Mouse (Mus musculus) right cerebral cortex, postnatal 36 days (tissue): ENCODE measurements around the gene Enox1.

Experiments used
- DNase-seq, 2 experiments: peaks; one replicate each; pipeline ENCODE4 v3.0.0; 2022; ENCODE audit warnings: low spot score in 2 of 2, mixed read lengths in 1 of 2

Gene Enox1

GRCm38 (mm10) chr14:77370521-77370920 lies 214.0 kb downstream of the Enox1 start:
- no peak for DNase-seq

DNA sequence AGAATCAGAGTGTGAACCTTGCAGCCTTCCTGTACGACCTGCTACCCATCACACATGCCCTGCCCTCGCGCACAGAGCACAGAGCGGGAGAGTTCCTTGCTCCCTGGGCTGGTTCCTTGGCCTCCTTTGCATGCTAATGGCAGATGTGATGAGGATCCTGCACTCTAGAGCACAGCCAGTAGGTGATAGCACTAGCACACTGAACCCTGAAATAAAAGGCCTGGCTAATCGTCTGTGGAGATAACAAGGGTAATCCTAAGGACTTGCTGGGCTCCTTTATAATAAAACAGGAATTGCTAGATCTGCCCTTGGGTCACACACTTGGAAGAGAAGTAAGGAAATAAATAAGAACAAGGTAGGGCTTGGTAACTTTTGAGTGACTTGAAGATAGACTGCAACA lies 215.4 kb downstream of the Enox1 start:
- DNase-seq, result no peak

DNA sequence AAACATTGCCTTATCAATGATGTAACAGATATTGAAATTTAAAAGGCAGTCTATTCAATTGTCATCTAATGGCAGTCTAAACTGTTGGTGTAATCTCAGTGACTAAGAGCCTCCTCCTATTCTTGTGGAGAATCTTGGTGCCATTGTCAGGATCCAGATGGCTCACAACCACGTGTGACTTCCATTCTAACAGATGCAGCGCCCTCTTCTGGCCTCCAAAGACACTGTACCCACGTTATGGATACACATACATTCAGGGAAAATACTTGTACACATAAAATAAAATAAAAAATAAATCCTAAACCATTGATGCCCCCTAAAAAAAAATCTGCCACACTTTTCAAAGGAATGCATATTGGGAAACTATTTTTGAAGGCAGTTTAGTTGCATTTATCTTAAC lies 216.6 kb downstream of the Enox1 start:
- no peak for DNase-seq

GRCm38 (mm10) chr14:77375054-77375453 lies 218.5 kb downstream of the Enox1 start:
- DNase-seq, result no peak

DNA sequence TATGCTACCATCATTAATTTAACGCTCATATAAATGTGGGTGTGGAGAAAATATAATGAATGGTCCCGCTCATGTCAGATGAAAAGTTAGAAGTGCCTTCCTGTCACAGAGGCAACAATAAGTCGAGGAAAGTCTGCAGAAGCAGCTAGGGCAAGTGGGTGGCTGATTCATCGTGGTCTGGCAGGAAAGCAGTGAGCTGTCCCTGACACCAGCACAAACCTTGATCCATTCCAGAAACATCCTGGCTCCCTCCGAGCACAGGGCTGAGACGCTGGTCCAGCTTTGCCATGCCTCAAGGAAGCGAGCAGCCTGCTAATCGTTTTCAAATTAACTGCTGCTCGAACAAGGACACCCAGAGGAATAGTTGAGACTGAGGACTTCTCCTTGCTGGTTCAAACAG lies 219.1 kb downstream of the Enox1 start:
- no peak for DNase-seq

DNA sequence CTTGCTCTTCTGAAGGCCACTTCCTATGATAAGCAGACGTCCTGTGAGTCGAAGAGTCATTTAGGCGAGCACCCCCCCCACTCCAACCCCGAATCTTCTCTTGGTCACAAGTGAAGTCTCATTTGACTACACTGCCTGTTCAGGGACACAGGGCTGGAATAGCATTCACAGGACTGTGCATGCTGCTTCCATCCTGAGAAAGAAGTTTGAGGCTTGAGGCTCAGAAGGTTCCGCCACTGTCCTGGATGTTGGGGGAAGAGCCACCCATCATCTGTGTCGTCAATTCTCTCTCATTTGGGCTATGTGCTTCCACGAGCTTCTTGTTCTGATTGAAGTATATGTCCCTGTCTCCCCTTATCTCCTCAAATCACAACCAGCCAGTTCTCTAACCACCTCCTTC lies 220.2 kb downstream of the Enox1 start:
- no peak for DNase-seq

- DNase-seq, result no peak
Measured at GRCm38 (mm10) chr14:77377439-77377838, 220.9 kb downstream of the Enox1 start.

- no peak for DNase-seq
Measured at GRCm38 (mm10) chr14:77377873-77378272, 221.3 kb downstream of the Enox1 start.

DNA sequence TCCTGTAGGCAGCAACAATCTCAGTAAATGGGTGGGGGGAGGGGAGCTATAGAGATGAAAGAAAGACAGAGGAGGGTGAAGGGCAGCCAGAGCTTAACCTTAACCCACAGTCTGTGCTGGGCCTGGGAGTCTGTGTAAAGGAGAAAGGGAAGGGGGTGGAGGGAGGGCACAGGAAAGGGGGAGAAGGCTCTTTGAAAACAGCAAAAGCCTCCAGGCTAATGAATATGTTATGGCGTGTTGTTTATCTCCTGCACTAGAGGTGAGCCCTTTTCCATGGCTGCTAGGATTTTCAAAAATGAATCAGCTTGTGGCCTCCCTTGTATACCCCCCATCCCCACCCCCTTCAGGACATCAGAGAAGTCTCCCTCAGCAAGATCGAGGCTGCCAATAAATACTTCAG lies 225.0 kb downstream of the Enox1 start:
- DNase-seq, result no peak

DNA sequence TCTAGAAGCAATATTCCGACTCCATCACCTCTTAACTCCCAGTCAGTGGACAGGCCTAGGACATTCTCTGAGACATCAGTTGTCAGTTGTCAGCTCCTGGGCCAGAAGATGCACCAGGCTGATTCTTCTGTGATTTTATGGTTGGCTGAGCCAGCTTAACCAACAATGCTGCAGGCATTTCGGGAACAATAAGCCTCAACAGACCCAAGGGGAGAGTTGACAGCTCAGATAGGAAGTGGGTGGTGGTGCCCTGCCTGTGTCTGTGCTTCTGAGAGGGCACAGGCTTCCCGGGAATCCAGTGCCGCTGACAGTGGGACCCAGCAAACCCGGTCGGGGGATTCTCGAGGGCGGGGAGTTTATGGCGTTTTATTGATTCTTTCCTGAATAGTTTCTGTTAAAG lies 229.1 kb downstream of the Enox1 start:
- no peak for DNase-seq

GRCm38 (mm10) chr14:77387877-77388276 lies 231.3 kb downstream of the Enox1 start:
- no peak for DNase-seq

DNA sequence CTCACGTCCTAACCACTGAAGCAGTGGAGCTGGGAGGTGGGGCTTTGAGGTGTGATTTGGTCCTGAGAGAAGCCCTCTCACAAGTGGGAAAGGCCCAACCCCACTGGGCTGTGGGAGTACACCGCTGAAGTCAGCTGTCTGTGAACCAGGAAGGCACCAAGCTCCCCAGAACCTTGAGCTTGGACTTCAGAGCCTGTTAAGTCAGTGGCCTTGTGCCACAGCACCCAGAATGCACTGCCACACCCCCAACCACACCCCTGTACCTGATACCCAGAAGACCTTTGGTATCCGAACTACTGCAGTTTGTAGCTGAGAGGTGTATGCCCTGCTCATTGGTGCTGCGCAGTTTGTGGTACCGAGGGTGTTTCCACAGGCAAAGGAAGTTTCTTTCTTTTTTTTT lies 232.7 kb downstream of the Enox1 start:
- DNase-seq, result no peak

GRCm38 (mm10) chr14:77392476-77392875 lies 235.9 kb downstream of the Enox1 start:
- DNase-seq, result no peak

DNA sequence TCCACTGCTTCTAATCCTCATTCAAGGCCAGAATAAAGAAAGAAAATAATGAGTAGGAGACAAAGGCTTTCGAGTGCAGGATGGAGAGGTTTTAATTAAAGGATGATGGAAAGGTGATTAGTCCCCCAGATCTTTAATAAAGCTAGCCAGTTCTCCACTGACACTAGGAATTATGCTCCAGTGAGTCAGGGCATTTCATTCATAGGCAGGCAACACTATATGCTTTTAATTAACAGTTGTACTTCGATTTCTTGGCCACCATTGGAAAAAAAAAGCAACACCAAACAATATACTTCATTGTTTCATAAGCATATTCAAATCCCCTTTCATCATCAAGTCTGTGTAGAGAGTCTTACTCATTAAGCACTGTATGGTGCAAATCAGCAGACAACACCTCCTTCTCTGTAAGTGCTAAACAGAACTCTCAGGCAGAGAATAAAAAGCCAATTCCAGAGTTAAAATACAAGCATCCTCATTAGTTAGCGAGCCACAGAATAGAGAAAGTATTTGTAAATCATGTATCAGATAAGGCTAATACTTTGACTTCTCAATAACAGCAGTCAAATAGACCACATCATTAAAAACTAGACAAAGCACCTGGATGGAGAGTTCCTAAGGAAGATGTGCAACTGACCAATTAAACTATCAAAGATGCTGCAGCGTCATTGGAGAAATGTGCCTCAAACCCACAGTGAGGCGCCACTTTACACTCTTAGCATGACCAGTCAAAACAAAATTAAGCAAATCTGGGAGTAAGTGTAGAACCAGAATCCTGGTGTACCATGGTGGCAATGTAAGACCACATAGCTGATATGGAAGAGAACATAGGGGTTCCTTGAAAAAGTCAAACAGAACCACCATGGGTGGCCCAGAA lies 249.9 kb downstream of the Enox1 start:
- DNase-seq, result no peak

- DNase-seq, result no peak
Measured at GRCm38 (mm10) chr14:77409271-77409940, 252.8 kb downstream of the Enox1 start.

DNA sequence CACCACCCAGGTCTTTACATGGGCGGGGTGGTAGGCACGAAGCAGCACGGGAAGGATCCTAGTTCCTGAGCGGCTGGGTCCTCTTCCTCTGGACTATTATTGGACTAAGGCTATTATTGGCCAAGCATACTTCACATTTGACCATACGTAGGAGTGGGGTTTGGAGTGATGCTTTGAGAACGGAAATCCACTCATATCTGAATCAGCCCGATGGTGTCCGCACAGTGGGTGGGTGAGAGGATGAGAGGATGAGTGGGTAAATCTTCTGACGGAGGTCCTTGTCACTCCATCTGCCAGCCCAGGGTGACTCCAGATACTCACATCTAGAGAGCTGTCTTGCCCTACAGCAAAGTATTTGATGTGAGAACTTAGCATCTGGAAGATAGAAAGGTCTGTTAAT lies 253.8 kb downstream of the Enox1 start:
- DNase-seq, result no peak

- DNase-seq, result no peak
Measured at GRCm38 (mm10) chr14:77413106-77413505, 256.5 kb downstream of the Enox1 start.

- no peak for DNase-seq
Measured at GRCm38 (mm10) chr14:77416358-77416757, 259.8 kb downstream of the Enox1 start.

DNA sequence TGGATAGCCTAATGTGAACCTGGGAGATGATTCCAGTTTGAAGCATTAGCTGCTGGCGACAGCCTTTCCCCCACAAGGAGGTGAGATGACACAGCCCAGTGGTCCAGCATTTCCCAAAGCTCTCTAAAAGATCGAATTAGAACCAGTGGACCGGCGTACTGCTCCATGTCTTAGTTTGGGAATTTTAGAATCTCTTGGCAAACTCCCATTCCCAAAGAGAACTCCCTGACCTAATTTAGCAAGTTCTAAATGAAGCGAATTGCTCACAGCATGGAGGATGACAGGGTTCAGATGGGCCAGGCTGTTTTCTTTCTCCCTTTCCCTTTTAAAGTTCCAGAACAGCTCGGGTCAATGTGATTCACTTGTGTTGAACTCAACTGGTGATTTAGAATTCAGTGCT lies 264.5 kb downstream of the Enox1 start:
- no peak for DNase-seq

DNA sequence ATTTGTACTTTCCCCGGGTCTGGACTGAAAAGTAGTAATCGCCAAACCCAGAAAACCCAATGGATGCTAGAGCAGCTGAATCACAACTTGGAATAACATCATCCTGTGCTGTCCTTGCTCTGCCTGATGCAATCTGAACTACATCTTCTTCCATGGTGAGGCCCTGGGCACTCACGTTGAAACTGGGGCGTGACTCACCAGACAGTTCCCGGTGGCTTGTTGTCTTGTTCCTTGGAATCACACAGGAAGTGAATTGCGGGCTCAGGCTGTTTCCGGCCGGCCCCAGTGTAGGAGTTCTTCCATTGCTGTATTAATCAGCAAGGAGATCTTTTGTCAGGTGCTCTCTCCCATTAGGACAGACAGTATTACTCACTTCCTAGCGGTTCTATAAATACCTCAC lies 266.6 kb downstream of the Enox1 start:
- DNase-seq, result no peak

DNA sequence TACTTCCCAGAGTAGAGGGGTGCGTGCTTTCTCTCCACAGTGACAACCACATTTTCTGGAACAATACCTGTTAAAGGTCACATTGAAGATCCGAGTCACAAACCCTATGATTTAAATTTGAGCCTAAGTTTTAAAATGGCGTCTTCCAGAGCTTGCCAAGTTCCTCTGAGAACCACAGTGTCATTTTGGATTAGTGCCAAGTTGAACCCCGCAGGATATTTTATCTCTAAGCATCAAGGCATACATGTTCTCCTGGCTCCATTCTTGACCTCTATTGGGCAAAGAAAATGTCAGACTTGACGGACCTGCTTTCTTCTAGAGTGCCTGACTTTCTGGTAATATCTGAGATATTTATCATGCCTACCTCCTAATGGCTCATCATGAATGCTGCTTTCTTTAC lies 282.9 kb downstream of the Enox1 start:
- DNase-seq, result no peak

DNA sequence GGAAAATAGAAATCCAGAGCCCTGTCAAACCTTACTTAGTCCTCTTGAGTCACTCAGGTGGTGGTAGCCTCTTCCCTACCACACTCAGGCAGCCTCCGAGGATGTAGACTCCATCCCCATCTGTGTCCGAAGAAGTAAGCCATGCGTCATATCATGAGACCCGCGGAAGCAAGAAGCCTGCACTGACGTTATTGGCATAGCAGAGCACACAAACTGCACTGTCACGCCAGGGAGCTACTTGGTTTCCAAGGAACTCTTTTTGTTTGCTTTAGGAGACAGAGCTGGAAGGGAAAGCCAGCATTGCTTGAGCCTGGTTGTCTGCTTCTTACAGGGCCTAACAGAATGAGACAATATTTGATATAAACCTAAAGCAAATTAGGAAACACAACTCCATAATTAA lies 284.2 kb downstream of the Enox1 start:
- no peak for DNase-seq

- DNase-seq, result no peak
Measured at GRCm38 (mm10) chr14:77441541-77441940, 285.0 kb downstream of the Enox1 start.
